Mouse (Mus musculus) ovary, postnatal 10 days (tissue): Measurements from ENCODE around the gene Slc5a2.

Source experiments
- DNase-seq: peaks from one replicate; pipeline ENCODE4 v3.0.0; 2022; ENCODE audit warnings: low spot score

The Slc5a2 gene

GRCm38 (mm10) chr7:128265411-128265810 lies at the start of gene Slc5a2:
Gene Slc5a2 (plus strand): TSS chr7:128265657.
- no peak for DNase-seq

- DNase-seq: no peak
These were observed 45.5 kb upstream of the Slc5a2 start for GRCm38 (mm10) chr7:128219952-128220351.

DNA sequence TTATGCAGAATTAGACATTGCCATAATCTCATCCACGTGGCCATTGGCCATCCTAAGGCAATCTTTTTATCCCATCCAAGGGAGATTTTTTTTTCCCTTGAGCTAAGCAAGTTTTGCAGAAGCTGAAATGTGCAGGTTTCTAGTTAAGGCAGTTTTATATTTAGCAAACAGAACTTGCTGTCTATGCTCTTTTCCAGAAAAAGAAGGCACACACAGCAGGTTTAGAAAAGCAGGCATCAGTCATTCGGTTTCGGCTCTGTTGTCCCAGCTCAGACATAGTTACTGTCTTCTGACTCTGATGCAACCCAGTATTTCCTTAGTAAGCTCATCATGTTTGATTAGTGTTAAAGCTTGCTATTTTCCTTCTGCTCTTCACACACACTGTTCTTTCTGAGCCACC lies 44.5 kb upstream of the Slc5a2 start:
- no peak for DNase-seq

DNA sequence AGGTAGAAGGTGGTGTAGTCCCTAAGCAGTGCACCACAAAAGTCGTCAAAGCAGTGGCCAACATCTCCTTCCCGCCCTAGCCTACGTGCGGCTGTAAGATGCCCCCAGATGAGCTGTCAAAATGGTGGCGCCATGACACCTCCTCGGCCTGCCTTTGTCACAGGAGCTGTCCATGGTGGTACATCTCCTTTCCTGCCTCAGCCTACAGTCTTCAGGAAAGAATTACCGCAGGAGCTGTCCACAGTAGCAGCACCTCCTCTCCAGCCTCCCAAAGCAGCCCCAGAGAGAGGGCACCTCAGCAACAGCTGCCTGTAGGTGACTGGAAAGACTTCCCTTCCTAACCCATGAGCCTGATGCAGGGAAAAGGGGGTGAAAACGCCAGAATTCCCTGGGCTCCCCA lies 33.7 kb upstream of the Slc5a2 start:
- DNase-seq: no peak

- DNase-seq: no peak
These were observed 30.7 kb upstream of the Slc5a2 start for GRCm38 (mm10) chr7:128234796-128235195.

- no peak for DNase-seq
These were observed 30.0 kb upstream of the Slc5a2 start for GRCm38 (mm10) chr7:128235481-128235880.

DNA sequence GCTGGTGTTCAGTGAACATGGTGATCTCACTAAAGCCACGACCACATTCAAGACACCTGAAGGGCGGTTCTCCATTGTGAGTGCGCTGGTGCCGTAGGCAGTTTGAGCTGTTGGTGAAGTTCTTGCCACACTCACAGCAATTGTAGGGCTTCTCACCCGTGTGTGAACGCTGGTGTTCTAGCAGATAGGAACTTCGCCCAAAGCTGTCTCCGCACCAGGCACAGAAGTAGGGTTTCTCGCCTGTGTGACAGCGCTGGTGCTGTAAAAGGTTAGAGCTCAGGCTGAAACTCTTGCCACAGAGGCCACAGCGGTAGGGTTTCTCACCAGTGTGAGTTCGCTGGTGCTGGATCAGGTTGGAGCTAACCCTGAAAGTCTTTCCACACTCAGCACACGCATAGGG lies 29.0 kb upstream of the Slc5a2 start:
- no peak for DNase-seq

DNA sequence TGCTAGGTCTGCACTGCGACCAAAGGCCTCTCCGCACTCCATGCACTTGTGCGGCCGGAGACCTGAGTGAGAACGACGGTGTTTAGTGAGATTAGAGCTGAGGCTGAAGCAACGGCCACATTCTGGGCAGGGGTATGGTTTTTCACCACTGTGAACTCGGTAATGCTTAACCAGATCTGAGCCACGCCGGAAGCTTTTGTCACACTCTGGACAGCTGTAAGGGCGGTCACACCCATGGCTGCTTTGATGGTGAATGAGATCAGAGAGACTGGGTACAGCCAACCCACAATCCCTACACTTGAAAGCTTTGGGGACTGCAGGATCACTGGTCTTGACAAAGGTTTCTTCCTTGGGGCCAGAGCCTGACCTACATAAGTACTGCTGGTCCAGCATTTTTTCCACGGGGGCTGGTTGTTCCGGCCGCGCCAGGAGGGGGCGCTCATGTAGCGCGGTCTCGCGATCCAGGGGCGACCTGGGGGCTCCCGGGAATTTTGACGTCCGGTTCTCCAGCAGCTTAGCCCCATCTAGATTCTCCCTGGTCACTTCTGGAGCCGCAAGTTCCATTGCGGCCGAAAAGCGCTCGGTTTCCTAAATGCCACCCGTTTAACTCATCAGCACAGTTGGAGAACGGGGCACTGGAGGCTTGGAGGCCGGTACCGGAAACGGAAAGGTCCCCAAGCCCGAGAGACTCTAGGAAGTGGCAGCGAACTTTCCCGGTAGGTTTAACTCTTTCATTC lies 28.4 kb upstream of the Slc5a2 start, which contains the start of gene Armc5:
Armc5 (plus strand) TSS at position 487 of the 737 bp plus-strand sequence.
- DNase-seq: peak; percentile 85

DNA sequence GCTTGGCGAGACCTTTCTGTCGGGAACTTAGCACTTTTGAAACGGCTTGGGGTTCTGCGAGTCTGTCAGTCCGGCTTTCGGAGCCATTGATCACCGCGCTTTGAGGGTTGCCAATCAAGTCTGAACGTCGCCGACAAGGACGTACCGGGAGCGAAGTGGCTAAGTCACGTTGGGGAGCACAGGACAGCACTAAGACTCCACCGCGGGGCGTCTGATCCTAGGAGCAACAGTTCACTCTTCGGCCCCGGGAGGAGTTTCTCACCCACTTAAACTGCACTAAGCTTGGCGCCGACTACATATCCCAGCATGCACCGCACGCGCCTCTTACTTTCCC lies 27.9 kb upstream of the Slc5a2 start:
- DNase-seq: no peak

DNA sequence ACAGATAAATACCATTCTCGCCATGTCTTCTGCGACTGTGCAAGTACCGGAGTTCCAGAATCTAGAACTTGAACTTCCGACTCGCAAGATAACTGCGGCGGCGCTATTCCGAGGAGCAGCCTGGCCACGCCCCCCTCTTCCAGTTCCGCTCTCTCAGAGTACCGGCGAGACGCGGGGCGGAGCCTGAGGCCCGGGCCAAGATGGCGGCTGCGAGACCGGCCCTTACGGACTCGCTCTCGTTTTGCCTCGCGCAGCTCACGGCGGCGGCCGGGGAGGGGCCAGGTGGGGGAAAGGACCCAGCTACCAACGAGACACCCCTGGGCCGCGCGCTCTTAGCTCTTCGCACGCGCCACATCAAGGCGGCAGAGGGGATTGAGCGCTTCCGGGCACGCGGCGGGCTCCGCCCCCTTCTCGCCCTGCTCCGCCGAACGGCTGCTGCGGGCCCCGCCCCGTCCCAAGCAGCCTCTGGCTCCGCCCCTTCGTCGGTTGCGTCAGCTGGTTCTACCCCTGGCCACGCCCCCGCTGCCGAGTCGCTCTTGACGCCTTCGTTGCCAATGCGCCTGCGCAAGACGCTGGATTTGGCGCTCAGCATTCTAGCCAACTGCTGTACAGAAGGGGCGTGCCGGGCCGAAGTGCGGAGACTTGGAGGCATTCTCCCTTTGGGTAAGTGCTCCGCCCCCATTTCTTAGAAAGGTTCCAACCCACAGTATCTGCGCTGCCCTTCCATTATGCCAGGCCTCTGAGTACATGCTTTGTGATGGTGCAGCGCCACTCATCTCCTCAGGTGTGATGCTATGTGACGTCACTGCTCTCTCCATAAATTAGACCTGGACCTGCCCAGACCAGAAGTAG lies 27.3 kb upstream of the Slc5a2 start, which contains the start of gene 9130023H24Rik:
9130023H24Rik (minus strand) TSS at position 105 of the 852 bp plus-strand sequence.
- DNase-seq: peak; percentile 99

DNA sequence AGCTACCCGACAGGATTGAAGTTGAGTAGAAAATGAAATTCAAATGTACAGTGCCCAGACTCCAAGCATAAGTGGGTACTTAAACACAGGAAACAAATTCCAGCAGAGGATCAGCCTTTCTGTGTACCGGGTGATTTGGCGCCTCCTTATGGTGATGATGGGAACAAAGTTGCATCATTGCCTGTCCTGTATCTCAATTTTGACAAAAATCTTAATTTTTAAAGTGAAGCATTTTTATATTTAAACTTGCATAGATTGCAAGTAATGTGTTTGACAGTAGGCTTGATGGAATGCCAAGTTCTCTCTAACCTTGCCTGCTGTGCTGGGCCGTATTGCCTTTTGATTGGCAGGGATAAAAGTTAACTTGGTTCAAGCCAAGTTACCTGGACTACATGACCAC lies 26.5 kb upstream of the Slc5a2 start:
- no peak for DNase-seq

- DNase-seq: no peak
These were observed 25.2 kb upstream of the Slc5a2 start for GRCm38 (mm10) chr7:128240131-128240784.

- DNase-seq: no peak
These were observed 23.1 kb upstream of the Slc5a2 start for GRCm38 (mm10) chr7:128242331-128242730.

DNA sequence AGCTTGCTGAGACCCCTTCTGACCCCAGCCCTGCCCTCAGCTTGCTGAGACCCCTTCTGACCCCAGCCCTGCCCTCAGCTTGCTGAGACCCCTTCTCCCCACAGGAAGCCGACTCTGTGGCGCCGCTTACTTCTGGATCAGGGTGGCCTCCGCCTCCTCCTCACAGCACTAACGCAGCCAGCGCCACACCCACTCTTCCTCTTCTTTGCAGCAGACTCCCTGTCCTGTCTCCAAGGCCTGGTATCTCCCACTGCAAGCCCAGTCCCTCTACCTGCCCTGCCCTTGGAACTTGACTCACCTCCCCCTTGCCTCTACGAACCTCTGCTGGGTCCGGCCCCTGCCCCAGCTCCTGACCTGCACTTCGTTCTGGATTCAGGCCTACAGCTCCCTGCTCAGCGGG lies 21.5 kb upstream of the Slc5a2 start:
- no peak for DNase-seq

GRCm38 (mm10) chr7:128244410-128245025 lies 20.9 kb upstream of the Slc5a2 start:
- DNase-seq: no peak

- no peak for DNase-seq
These were observed 19.9 kb upstream of the Slc5a2 start for GRCm38 (mm10) chr7:128245547-128245946.

DNA sequence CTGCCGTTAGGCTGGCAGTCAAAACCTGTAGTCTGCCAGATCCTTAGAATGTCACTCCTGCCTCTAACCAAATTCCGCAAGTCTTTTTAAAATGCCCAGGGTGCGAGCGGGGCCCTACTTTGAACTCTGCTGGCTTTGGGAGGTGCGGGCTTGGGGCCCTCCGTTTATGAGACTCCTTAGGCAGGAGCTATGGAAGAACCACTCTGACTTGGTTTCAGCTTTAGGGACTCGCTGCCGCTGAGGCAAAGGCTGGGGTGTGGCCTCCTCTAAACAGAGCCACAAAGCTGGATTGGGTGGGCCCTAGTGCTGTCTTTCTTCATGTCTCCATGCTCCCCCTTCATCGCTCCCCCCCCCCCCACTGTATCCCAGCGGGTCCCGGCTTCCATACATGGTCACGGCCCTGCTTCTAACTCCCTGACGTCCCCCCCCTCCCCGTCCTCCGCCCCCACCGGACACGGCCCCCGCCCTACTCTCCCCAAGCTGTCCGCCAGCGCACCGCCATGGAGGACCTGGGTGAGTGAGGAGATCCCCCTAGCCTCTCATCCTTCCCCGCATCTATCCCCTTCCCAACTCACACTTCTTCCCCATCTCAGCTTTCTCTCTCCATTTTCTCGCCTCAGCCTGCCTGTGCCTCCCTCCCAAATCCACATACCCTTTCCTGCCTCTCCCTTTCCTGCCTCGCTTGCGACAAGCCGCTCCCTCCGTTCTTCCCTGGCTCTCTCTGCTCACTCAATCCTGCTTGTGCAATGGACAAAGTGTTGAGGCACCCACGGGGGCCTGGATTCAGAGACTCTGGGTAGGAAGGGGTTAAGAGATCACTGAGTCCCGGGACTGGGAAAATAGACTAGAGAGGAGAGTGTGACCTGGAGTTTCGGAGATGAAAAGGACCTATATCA lies 18.7 kb upstream of the Slc5a2 start, which contains the start of gene Tgfb1i1:
Tgfb1i1 (plus strand) TSS at position 317 of the 896 bp plus-strand sequence.
- peak; percentile 45 for DNase-seq

GRCm38 (mm10) chr7:128247443-128247842 lies 18.0 kb upstream of the Slc5a2 start:
- DNase-seq: peak; percentile 64

- no peak for DNase-seq
These were observed 17.1 kb upstream of the Slc5a2 start for GRCm38 (mm10) chr7:128248081-128249042.

- DNase-seq: no peak
These were observed 15.5 kb upstream of the Slc5a2 start for GRCm38 (mm10) chr7:128249998-128250397.
